Mouse (Mus musculus) hindbrain, embryonic 15.5 days (tissue): ENCODE results near the gene Acot13. TPM values are rescaled to one million over a fixed set of nuclear protein-coding genes. Genes with fewer than 3 reads are reported as not detected.

Experiments used
- ATAC-seq: fragments of 200-750 bp; cut with Nextera tagmentation; 2 replicates; pipeline ENCODE4 v1.8.0; 2017; ENCODE audit warnings: low read depth, moderate number of reproducible peaks, moderate TSS enrichment; ENCODE audit not compliant: low FRiP score
- H3K27ac ChIP-seq: fragments of 300-500 bp; sonication (generic); replicated peaks from 2 replicates; pipeline ENCODE4 v1.5.1; 2015; ENCODE audit warnings: mild to moderate bottlenecking, inconsistent platforms
- H3K27me3 ChIP-seq: fragments of 300-500 bp; sonication (generic); 2 replicates; pipeline ENCODE4 v1.6.1; 2015; ENCODE audit warnings: control low read depth, inconsistent platforms
- H3K36me3 ChIP-seq: fragments of 300-500 bp; sonication (generic); 2 replicates; pipeline ENCODE4 v1.6.1; 2015; ENCODE audit warnings: control low read depth, inconsistent platforms
- H3K4me1 ChIP-seq: fragments of 300-500 bp; sonication (generic); replicated peaks from 2 replicates; pipeline ENCODE4 v1.6.1; 2015; ENCODE audit warnings: control low read depth, inconsistent platforms
- H3K4me2 ChIP-seq: fragments of 300-500 bp; sonication (generic); 2 replicates; pipeline ENCODE4 v1.6.1; 2015; ENCODE audit warnings: moderate library complexity, mild to moderate bottlenecking, inconsistent platforms
- H3K4me3 ChIP-seq: fragments of 300-500 bp; sonication (generic); 2 replicates; pipeline ENCODE4 v1.5.1; 2015; ENCODE audit warnings: mild to moderate bottlenecking, inconsistent platforms
- H3K9ac ChIP-seq: fragments of 300-500 bp; sonication (generic); 2 replicates; pipeline ENCODE4 v1.6.1; 2015; ENCODE audit warnings: inconsistent platforms
- H3K9me3 ChIP-seq: fragments of 300-500 bp; sonication (generic); 2 replicates; pipeline ENCODE4 v1.6.1; 2016; ENCODE audit warnings: control low read depth, inconsistent platforms
- WGBS: fragments of 180-500 bp; shearing (Covaris S2); methylation state at CpG from one replicate; pipeline ENCODE4 v1.1.7; 2015; 5-methylcytosine and 5-hydroxymethylcytosine counted together
- polyA plus RNA-seq: library from polyadenylated mRNA; unstranded; fragments of >200 nt; fragmentation: Nextera tagmentation; extraction: Ambion mirVana; gene quantifications from 2 replicates; pipeline ENCODE4 v1.2.1, GENCODE M21; 2015

Acot13 gene
- 53.8 and 57.2 TPM in 2 replicates for polyA plus RNA-seq

DNA sequence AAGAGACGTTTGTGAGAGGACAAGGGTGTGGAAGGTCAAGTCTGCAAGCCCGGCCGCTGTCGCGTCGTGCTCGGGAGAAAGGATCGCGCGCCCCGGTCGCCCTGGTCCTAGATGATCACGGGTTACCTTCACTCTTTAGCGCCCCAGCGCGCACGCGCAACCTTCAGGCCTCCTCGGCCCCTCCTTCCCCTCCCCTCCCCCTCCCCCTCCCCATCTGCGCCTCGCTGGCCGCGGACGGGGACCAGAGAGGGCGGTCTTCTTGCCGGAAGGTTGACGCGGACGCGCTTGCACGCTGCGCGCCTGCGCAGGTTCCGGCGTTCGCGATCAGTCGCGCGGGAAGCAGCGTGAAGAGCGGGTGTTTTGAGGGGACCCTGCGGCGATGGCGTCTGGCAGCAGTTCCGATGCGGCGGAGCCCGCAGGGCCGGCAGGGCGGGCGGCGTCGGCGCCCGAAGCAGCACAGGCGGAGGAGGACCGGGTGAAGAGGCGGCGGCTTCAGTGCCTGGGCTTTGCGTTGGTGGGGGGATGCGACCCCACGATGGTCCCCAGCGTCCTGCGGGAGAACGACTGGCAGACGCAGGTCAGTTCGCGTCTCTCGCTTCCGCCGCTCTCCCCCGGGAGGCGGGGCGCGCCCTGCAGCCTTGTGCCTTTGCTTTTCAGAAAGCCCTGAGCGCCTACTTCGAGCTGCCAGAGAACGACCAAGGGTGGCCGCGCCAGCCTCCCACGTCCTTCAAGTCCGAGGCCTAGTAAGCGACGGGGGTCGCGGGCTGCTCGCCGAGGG, at the start of gene Acot13, which contains the start of gene Tdp2:
Acot13 (minus strand) TSS at position 188 of the 778 bp plus-strand sequence.
Tdp2 (plus strand) TSS at position 327 of the 778 bp plus-strand sequence.
- peak within 1 kb of the TSS; percentile 90 for H3K27ac ChIP-seq
- peak; percentile 98 for ATAC-seq
- H3K9me3 ChIP-seq, result no peaks in the 10 kb centered on the region
- peak within 1 kb of the TSS; percentile 81 for H3K9ac ChIP-seq
- under 1% methylated on average over 88 of the region's 90 CpGs for WGBS
- peak within 1 kb of the TSS; percentile 78 for H3K4me2 ChIP-seq
- no peaks in the 10 kb centered on the region for H3K27me3 ChIP-seq
- no peaks in the 10 kb centered on the region for H3K36me3 ChIP-seq
- H3K4me3 ChIP-seq, result peak within 1 kb of the TSS; percentile 91
- peaks cover 31% of the 10 kb centered on the region for H3K4me1 ChIP-seq

GRCm38 (mm10) chr13:24880704-24881103, 49.4 kb upstream of the Acot13 start:
- ATAC-seq, result no peak
- H3K36me3 ChIP-seq, result peaks cover 31% of the 10 kb centered on the region
- no peak overlapping the region for H3K4me3 ChIP-seq
- no peak overlapping the region for H3K27ac ChIP-seq
- no peak overlapping the region for H3K9ac ChIP-seq
- H3K9me3 ChIP-seq, result no peaks in the 10 kb centered on the region
- H3K27me3 ChIP-seq, result no peaks in the 10 kb centered on the region
- WGBS, result 94% methylated on average over 5 of the region's 5 CpGs
- no peak overlapping the region for H3K4me2 ChIP-seq
- H3K4me1 ChIP-seq, result no peaks in the 10 kb centered on the region

DNA sequence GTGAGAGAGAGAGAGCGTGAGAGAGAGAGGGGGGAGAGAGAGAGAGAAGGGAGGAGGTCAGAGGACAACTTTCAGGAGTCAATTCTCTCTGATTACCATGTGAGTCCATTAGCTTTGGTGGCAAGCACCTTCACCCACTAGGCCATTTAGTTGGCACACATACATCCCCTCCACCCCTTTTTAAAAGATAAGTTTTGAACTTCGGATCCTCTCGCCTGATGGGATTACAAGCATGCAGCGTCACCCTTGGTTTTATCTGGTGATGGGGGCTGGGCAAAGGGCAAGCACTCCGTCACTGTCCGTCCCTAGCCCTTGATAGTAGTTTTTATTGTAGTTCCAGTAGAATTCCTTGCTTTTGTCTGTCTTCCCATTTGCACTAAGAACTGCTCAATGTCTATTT, 48.9 kb upstream of the Acot13 start:
- H3K27ac ChIP-seq, result no peak overlapping the region
- H3K36me3 ChIP-seq, result peaks cover 29% of the 10 kb centered on the region; the same call in 1 of the 2 replicates
- H3K9ac ChIP-seq, result no peak overlapping the region
- no peaks in the 10 kb centered on the region for H3K27me3 ChIP-seq
- no peaks in the 10 kb centered on the region for H3K4me1 ChIP-seq
- H3K9me3 ChIP-seq, result no peaks in the 10 kb centered on the region
- WGBS, result 84% methylated on average over 6 of the region's 6 CpGs
- no peak overlapping the region for H3K4me3 ChIP-seq
- H3K4me2 ChIP-seq, result no peak overlapping the region
- ATAC-seq, result no peak

DNA sequence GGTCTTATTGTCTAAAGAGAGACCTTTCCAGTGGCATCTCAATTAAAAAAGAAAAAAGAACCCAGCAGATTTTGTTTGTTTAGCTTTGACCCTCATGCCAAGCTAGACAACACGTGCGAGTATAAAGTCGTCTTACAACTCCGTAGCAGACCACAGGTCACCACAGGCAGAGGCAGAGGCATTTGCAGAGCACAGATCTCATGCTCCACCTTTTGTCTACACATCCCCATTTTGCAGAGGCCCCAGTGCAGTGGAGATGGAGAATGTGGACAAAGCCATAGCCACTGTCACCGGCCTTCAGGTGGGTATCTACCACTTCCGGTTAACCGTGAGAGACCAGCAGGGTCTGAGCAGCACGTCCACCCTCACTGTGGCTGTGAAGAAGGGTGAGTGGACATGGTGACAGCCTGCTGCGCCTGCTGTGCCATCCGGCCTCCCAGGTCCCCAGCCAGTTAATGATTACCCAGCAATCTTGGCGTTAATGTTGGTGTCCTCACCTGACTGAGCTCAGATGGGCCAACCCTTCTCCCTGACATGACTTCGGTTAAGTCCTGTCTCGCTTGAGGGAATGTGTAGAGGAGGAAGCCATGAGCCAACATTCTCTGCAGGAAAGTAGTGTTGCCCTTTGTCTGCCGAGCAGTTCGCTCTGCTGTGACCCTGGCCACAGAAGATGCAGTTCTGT, 48.2 kb upstream of the Acot13 start:
- H3K9me3 ChIP-seq, result no peaks in the 10 kb centered on the region
- no peak for ATAC-seq
- no peak overlapping the region for H3K9ac ChIP-seq
- H3K4me1 ChIP-seq, result no peaks in the 10 kb centered on the region
- peaks cover 28% of the 10 kb centered on the region; the same call in 1 of the 2 replicates for H3K36me3 ChIP-seq
- H3K4me3 ChIP-seq, result no peak overlapping the region
- no peak overlapping the region for H3K27ac ChIP-seq
- 85% methylated on average over 15 of the region's 15 CpGs for WGBS
- no peak overlapping the region for H3K4me2 ChIP-seq
- no peaks in the 10 kb centered on the region for H3K27me3 ChIP-seq

- H3K36me3 ChIP-seq, result no peaks in the 10 kb centered on the region; the same call in 1 of the 2 replicates
- H3K4me3 ChIP-seq, result no peak overlapping the region
- 92% methylated on average over 7 of the region's 7 CpGs for WGBS
Observed at GRCm38 (mm10) chr13:24868233-24868632, 36.9 kb upstream of the Acot13 start.

GRCm38 (mm10) chr13:24867789-24868188, 36.4 kb upstream of the Acot13 start:
- Histone ChIP-seq H3K27me3 (no peaks in the 10 kb centered on the region), H3K4me3 (no peak overlapping the region), H3K9ac (no peak overlapping the region), H3K27ac (no peak overlapping the region), H3K36me3 (no peaks in the 10 kb centered on the region; the same call in 1 of the 2 replicates), H3K4me1 (no peaks in the 10 kb centered on the region), H3K4me2 (no peak overlapping the region), H3K9me3 (no peaks in the 10 kb centered on the region)
- WGBS, result 96% methylated on average over 10 of the region's 10 CpGs
- no peak for ATAC-seq

More at GRCm38 (mm10) chr13:24868233-24868632, 36.9 kb upstream of the Acot13 start:
- Histone ChIP-seq H3K4me2 (no peak overlapping the region), H3K9ac (no peak overlapping the region), H3K27ac (no peak overlapping the region), H3K4me1 (no peaks in the 10 kb centered on the region), H3K9me3 (no peaks in the 10 kb centered on the region), H3K27me3 (no peaks in the 10 kb centered on the region)
- no peak for ATAC-seq

DNA sequence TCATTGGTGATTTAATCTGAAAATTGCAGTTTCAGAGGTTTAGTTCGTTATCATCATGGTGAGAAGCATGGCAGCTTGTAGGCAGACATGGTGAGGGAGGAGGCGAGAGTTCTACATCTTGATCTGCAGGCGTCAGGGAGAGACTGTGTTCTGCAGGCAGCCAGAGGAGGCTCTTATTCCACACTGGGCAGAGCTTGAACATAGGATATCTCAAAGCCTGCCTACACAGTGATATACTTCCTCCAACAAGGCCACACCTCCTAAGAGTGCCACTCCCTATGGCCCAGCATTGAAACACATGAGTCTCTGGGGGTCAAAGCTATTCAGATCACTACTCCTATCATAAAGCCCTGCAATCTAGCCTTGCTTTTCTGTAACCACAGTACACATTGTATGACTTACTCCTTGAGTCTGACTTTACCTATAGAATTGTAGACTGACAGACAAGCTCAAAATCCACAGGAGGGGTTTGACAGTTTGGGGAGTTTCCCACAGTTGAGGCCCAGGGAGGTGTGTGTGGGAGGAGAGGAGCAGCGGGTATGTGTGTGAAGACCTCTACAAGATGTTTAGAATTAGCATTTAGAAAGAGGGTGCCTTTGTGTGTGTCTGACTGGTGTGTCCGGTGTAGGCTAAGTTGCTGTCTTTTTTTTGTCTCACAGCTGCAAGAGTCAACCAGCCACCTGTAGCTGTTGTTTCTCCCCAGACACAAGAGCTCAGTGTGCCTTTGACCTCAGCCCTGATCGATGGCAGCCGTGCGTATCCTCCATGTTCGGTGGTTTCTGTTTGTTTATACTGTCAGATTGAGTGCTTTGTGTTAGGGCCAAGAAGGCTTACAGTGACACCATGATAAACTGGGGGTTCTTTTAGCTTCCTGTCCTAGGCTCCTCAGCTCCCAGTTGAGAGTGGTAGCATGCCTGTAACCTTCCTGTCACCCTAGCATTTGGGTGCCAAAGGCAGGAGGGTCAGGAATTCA, 35.4 kb upstream of the Acot13 start:
- H3K9ac ChIP-seq, result no peak overlapping the region
- no peak overlapping the region for H3K4me3 ChIP-seq
- H3K27ac ChIP-seq, result no peak overlapping the region
- ATAC-seq, result no peak
- no peak overlapping the region for H3K4me2 ChIP-seq
- no peaks in the 10 kb centered on the region for H3K4me1 ChIP-seq
- WGBS, result 69% methylated on average over 9 of the region's 9 CpGs
- no peaks in the 10 kb centered on the region for H3K27me3 ChIP-seq
- H3K36me3 ChIP-seq, result no peaks in the 10 kb centered on the region
- no peaks in the 10 kb centered on the region for H3K9me3 ChIP-seq

GRCm38 (mm10) chr13:24862520-24862919, 31.2 kb upstream of the Acot13 start:
- WGBS, result 64% methylated on average over 7 of the region's 7 CpGs
- no peak for ATAC-seq
- Histone ChIP-seq H3K27ac (no peak overlapping the region), H3K9me3 (no peaks in the 10 kb centered on the region), H3K27me3 (no peaks in the 10 kb centered on the region), H3K9ac (no peak overlapping the region), H3K4me1 (no peaks in the 10 kb centered on the region), H3K4me2 (no peak overlapping the region), H3K4me3 (no peak overlapping the region), H3K36me3 (no peaks in the 10 kb centered on the region)

DNA sequence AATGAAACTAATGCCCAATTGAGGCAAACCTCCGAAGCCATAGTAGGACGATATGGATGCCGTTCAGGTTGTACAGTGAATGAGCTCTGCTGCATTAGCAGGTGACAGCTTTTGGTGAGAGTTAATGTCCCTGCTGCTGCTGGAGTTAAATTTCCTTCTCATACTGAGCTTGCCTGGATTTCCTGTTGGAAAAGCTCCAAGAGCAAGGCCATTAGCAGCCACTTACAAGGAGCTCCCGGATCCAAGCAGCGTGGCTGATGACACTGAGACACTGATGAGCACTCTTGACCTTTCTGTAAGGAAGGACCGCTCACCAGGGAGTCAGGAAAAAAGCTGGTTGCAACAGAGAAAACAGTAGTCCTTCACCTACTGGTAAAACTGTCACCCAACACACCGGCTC, 30.7 kb upstream of the Acot13 start:
- no peaks in the 10 kb centered on the region for H3K4me1 ChIP-seq
- no peak overlapping the region for H3K4me2 ChIP-seq
- H3K36me3 ChIP-seq, result no peaks in the 10 kb centered on the region
- H3K27me3 ChIP-seq, result no peaks in the 10 kb centered on the region
- 77% methylated on average over 7 of the region's 7 CpGs for WGBS
- no peak overlapping the region for H3K27ac ChIP-seq
- no peak for ATAC-seq
- no peak overlapping the region for H3K4me3 ChIP-seq
- no peak overlapping the region for H3K9ac ChIP-seq
- no peaks in the 10 kb centered on the region for H3K9me3 ChIP-seq

DNA sequence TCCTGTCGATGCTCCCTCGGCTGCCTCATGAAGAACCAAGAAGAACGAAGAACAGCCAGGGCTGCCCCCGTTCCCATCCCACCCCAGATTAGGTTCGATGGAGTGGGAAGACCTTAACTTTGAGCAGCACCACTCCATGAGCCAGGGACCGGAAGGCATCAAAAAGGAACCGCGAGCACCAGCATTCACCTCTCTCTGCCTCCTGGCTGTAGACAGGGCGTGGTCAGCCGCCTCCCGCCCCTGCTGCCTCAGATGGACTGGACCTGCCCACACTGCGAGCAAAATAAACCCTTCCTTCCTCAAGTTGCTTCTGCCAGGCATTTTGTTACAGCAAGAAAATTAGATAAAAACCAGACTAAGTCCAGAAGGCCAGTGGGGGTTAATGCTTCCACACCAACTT, 29.7 kb upstream of the Acot13 start:
- H3K9ac ChIP-seq, result no peak overlapping the region
- H3K27me3 ChIP-seq, result no peaks in the 10 kb centered on the region
- no peak overlapping the region for H3K27ac ChIP-seq
- no peaks in the 10 kb centered on the region for H3K4me1 ChIP-seq
- 86% methylated on average over 12 of the region's 12 CpGs for WGBS
- H3K4me2 ChIP-seq, result no peak overlapping the region
- no peaks in the 10 kb centered on the region for H3K36me3 ChIP-seq
- no peaks in the 10 kb centered on the region for H3K9me3 ChIP-seq
- no peak overlapping the region for H3K4me3 ChIP-seq
- ATAC-seq, result no peak

DNA sequence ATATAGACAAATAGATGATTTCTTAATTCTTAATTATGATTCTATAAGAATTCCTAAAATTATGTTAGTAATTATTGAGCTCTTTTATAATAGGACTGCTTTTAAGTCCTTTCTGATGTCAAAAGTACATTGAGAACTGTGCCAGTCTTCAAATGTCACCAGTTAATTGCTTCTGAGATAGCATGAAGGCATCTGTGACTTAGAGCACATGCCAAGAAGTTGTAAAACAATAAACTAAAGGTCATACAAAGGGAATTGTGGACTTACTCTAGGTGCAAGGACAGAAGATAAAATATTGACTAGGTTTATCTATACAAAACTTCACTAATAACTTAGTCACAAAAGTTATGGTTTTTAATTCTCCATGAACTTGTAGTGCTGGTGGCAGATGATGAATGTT, 27.8 kb upstream of the Acot13 start:
- H3K4me1 ChIP-seq, result no peaks in the 10 kb centered on the region

More for the DNA sequence above, 27.8 kb upstream of the Acot13 start:
- ATAC-seq, result no peak
- Histone ChIP-seq H3K9ac (no peak overlapping the region), H3K36me3 (no peaks in the 10 kb centered on the region), H3K9me3 (no peaks in the 10 kb centered on the region), H3K27me3 (no peaks in the 10 kb centered on the region), H3K27ac (no peak overlapping the region), H3K4me2 (no peak overlapping the region), H3K4me3 (no peak overlapping the region)
